Mouse (Mus musculus): ENCODE results near the gene Zfp385c.
"Not testable (repeated sequence)": the region's sequence is repeated elsewhere in the genome, so short reads cannot be mapped to it uniquely, and the experiment has no call there.

The Zfp385c gene

DNA sequence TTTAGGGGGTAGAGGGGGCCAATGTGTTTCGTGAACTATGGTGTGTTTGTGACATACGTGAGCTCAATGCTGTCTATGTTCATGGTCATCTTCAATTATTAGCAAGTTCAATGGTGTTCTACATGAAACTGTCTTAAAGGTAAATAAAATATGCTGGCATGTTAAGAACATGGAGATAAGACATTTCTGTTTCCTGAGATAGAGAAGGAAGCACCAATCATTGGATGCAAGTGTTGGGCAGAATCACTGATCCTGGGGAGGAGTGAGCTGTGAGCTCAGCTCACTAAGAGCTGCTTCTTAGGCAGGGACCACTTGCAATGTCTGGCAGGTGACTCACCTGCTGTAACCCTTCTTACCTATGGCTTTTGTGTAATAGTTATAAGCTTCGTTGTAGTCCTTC is 90.9 kb downstream of the Zfp385c start:
- in situ Hi-C loops (cut with MboI, MseI) = no loop called here

DNA sequence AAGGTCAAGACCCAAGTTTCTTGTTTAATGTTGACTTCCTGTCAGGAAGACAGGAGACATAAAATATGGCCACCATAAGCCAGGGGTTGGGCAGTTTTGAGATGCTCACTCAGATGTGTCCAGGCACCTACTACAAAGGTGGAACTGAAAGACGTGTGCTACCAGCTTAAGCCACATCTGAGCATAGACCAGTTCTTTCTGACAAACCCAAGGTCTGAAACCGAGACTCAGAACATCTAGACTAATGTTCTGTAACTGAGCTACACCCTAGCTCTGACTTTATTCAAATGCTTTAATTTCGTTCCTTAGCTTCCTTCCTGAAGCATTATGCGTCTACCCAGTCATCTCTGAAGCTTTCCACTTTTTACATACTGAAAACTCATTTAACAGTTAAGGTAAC is 94.2 kb downstream of the Zfp385c start:
- in situ Hi-C loops (cut with MboI, MseI) = no loop called here

DNA sequence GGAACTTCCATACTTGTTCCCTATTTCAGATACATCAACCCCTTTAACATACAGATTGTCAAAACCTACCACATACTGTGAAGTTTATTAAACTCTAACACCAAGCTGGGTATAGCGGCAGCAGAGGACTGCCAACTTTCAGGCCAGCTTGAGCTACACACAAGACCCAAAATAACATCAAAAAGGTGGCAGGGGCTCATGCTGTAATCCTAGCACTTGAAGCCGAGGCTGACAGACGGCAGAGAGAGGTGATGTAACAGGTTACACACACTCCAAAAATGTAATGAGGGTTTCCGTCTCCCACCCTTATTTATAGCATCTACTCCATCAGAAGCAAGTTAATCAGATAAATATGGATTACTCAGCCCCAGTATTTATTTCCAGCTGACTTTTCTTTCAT is 96.7 kb downstream of the Zfp385c start:
- in situ Hi-C loops (cut with MboI, MseI) = no loop called here

DNA sequence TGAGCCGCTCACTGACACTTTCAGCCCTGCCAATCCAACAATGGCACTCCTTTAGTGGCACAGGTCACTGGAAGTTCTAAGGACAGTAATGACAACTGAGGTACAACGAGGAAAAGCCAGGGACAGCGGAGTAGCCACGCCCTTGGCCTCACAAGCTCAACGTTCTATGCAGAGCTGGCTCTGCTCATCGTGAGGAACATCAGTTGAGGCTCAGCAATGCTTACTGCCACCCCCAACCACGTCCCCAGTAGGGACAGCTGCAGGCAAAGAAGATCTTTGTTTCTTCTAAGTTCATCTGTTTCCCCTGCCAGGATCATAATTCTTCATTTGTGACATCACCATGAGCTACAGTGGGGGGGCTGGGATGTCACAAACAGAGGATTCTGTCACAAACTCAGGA is 97.6 kb downstream of the Zfp385c start:
- in situ Hi-C loops (cut with MboI, MseI) = no loop called here

DNA sequence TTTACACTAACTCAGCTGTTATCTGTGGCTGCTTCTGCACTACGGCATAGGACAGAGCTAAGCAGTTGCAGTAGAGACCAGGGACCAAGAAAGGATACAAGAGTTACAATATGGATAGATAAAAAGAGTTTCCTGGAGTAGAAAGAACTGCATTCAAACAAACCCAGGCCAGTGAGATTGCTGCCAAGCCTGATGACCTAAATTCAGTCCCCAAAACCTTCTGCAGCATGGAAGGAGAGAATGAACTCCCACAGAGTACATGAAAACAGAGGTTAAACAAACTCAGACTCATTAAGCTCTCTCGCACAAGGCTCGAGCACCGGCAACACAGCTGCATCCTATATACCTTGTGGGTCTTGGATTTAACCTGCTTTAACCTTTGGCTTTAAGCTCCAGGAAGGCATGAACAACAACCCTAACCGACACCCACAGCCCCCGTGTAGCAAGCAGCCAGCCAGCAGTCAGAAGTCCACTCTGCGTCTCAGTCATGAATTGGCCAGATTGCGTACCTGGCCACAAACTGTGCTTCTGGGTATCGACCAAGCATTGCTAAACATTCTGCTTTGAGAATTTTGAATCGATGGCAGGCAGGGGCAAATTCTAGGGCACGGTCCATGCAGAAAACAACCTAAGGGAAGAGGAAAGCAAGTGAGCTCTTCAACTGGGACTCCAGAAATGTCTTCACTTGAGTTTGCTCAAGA is 99.8 kb downstream of the Zfp385c start:
- in situ Hi-C loops (cut with MboI, MseI) = no loop called here

DNA sequence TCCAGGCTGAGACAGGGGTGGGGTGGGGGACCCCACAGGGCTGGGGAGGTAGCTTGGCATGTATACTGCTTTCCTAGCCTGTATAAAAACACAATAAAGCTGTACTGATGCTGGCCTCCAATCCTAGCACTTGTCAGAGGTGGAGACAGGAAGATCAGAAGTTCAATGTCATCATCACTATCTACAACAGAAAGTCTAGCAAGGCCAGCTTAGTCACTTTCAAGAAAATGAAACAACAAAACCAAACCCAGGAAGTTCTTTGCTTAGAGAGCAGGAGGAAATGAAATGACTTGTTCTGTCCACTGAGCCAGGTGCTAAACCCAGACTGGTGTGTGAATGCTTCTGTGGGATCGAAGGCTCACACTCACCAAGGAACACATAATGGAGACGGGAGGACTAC is 103.8 kb downstream of the Zfp385c start:
- in situ Hi-C loops (cut with MboI, MseI) = no loop called here

DNA sequence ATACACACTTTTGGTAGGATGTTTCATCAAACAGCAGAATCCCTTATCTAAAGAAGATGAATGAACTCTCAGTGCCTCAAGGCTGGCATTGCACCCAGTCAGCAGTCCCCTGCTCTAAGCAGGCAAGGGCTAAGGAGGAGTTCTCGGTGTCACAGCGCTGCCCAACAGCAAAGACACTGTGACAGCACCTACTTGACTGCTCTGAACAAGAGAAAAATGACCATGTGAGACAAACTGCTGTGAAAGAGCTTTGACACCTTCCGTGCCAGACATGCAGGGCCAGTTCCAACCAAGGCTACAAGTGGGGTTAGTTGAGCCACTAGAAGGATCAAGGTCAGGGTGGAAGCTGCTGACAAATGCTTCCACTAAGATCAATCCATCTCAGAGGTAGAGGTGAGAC is 107.1 kb downstream of the Zfp385c start:
- in situ Hi-C loops (cut with MboI, MseI) = no loop called here

DNA sequence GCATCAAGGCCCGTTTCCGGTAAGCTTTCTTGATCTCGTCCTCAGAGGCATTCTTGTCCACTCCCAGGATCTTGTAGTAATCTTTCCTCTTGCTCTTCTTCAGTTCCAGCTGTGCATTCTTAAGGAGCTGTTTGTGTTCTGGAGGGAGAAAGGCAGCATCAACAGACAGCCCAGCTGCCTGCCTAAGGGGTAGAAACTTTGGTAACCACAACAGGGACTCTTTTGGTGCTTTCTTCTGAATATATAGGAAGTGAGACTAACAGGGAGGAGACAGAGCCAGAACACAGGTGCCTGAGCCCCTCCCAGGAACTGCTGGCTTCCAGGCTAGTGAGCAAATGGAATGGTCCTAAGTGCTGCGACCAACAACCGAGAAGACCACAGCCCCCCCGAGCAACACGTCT is 107.7 kb downstream of the Zfp385c start:
- in situ Hi-C loops (cut with MboI, MseI) = no loop called here

DNA sequence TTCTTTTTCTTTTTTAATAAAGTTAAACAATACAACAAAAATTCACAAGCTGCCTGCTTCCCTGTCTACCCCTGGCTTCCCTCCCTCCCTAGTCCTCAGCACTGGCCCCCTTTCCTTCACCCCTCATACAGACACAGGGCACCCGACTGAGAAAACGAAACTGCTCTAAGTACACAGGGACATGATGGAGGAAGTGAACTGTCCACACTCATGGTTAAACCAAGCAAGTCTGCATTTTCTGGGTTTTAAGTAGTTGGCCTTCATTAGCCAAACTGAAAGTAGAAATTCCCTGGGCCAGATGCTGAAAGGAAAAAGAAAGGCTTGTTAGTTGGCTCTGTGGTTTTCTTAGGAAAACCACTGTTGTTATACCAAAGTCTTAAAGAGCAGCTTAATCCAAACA is 109.4 kb downstream of the Zfp385c start:
- in situ Hi-C loops (cut with MboI, MseI) = no loop called here

DNA sequence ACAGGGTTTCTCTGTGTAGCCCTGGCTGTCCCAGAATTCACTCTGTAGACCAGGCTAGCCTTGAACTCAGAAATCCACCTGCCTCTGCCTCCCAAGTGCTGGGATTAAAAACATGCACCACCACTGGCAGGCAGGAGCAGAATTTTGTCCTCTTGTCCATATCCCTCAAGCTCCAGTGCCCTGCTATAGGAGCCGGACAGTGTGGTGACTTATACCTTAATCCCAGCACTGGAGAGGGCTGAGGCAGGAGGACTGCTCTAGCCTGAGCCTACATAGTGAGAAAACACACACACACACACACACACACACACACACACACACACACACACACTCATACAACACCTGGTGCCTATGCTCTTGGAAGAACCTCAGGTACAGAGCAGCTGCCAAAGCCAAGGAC is 109.8 kb downstream of the Zfp385c start:
- in situ Hi-C loops (cut with MboI, MseI) = not testable (repeated sequence)

DNA sequence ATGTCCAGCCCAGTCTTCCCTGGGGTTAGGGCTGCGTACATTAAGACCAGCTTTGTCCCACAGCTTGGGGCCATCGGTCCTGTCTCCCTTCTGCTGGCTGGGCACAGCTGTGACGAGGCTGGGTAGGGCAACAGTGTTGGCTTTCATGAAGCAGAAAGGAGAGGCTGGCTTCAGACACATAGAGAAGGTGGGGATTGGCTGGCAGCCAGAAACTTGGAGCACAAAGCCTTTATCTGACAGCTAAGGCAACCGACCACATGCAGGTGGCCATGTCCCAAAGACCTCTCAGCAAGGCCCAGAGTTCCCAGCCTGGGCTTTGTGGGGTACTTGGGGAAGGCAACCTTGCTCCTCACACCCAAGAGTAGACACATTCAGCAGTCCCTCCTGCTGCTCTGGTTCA is 110.5 kb downstream of the Zfp385c start:
- in situ Hi-C loops (cut with MboI, MseI) = no loop called here

DNA sequence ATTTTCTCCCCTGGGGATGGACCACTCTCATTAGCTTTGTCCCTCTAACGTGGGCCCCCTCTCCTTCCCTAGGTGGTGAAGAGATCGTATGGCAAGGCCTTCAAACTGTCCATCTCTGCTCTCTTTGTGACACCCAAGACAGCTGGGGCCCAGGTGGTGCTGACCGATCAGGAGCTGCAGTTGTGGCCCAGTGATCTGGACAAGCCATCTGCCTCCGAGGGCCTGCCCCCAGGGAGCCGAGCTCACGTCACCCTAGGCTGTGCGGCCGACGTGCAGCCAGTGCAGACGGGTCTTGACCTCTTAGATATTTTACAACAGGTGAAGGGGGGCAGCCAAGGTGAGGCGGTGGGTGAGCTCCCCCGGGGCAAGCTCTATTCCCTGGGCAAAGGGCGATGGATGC is 112.0 kb downstream of the Zfp385c start:
- in situ Hi-C loops (cut with MboI, MseI) = no loop called here

DNA sequence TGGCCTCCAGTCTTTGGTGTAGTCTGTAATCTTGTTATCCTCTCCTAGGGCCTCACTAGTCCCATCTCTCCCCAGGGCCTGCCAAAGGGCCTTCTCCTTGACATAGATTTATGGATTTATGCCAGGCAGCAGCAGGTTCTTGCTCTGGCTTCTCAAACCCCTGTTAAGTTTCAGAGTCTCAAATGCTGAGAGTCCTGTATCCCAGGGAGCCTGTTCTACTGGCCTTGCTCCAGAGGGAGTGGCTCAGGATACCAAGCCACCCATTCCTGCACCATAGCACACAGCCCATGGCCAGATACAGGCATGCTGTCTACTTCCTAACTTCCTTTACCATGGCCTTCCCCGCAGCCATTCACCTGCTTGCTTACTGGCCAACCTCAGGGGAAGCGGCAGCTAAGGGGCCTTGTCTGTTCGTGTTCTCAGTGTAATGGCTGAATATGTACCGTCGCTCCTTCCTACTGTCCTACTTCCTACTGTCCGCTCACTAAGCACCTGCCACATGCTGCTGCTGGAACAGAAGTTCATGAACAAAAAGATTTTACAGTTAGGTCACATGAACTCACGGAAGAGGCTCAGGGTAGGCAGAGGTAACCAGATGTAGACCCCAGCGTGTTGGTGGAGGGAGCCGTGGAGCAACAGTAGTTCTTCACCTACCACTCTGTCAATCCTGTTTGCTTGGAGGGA is 113.0 kb downstream of the Zfp385c start:
- in situ Hi-C loops (cut with MboI, MseI) = no loop called here

DNA sequence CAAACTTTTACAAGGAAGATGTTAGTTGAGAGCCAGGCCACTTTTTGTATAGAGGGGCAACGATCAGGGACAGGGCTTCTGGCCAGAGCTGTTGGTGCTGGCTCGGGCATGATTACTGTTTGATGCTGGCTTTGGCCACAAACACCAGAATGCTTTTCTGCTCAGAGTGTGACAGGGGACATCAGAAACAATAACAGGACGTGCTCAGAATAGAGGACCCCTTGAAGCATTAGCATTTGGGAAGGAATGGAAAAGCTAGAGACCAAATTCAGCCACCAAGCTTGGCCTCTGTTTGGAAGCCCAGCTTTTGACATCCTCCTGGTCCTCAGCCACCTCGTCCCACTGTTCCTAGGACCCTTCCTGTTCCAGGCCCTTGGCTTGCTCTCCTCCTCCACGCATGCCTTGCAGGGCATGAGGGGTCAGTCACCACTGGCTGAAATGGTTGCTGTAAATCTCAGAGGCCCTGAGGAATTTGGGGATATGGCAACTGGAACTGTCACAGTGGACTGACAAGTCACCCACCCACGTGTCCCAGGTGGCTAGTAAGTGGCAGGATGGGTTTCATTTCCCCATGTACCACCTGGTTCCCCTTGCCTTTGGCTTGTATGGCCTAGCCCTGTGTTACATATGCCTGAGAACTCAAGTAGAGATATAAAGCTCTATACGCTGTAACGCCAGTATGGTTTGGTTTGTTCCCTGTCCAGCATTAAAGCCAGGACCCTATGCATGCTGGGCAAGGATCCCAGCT is 114.2 kb downstream of the Zfp385c start:
- in situ Hi-C loops (cut with MboI, MseI) = no loop called here
